Mouse (Mus musculus) spleen, adult 2 months (tissue): ENCODE measurements at regions not wholly inside any gene's neighbourhood (a gene's known extent, or its start where the extent isn't known, plus 50 kb on each side); places are given as distances from the start of the nearest gene placed in this dataset.
A peak's percentile ranks its signal among the peaks of the same experiment; 100 is the strongest.
"Not testable (repeated sequence)": the region's sequence is repeated elsewhere in the genome, so short reads cannot be mapped to it uniquely, and the experiment has no call there.

ENCODE experiments used
- DNase-seq, 2 experiments: peaks; one replicate each; pipeline versions ENCODE4 v3.0.0 to v3.0.0-alpha.2; 2012 to 2021; ENCODE audit warnings: low spot score in 2 of 2, low read depth in 1 of 2
- H3K27ac ChIP-seq: fragments of 200-500 bp; 2 replicates; pipeline ENCODE4 v1.5.1; 2012; ENCODE audit warnings: low read length, inconsistent platforms; ENCODE audit not compliant: insufficient read depth
- H3K27me3 ChIP-seq: fragments of 200-500 bp; 2 replicates; pipeline ENCODE4 v1.6.1; 2012; ENCODE audit warnings: mild to moderate bottlenecking, moderate library complexity, low read length, inconsistent platforms; ENCODE audit not compliant: control insufficient read depth, insufficient read depth
- H3K36me3 ChIP-seq: fragments of 200-500 bp; 2 replicates; pipeline ENCODE4 v1.6.1; 2012; ENCODE audit warnings: mild to moderate bottlenecking, low read length, inconsistent platforms; ENCODE audit not compliant: control insufficient read depth, insufficient read depth
- H3K4me1 ChIP-seq: fragments of 200-500 bp; 2 replicates; pipeline ENCODE4 v1.6.1; 2011; ENCODE audit warnings: inconsistent platforms; ENCODE audit not compliant: control insufficient read depth, insufficient read depth, insufficient read length
- H3K4me3 ChIP-seq: fragments of 200-500 bp; 2 replicates; pipeline ENCODE4 v1.5.1; 2011; ENCODE audit warnings: mild to moderate bottlenecking, inconsistent platforms; ENCODE audit not compliant: insufficient read depth, insufficient read length; ENCODE audit errors: extremely low read depth
- WGBS: fragments of 180-500 bp; shearing (Covaris S2); methylation state at CpG from one replicate; pipeline ENCODE4 v1.1.7; 2018; 5-methylcytosine and 5-hydroxymethylcytosine counted together

DNA sequence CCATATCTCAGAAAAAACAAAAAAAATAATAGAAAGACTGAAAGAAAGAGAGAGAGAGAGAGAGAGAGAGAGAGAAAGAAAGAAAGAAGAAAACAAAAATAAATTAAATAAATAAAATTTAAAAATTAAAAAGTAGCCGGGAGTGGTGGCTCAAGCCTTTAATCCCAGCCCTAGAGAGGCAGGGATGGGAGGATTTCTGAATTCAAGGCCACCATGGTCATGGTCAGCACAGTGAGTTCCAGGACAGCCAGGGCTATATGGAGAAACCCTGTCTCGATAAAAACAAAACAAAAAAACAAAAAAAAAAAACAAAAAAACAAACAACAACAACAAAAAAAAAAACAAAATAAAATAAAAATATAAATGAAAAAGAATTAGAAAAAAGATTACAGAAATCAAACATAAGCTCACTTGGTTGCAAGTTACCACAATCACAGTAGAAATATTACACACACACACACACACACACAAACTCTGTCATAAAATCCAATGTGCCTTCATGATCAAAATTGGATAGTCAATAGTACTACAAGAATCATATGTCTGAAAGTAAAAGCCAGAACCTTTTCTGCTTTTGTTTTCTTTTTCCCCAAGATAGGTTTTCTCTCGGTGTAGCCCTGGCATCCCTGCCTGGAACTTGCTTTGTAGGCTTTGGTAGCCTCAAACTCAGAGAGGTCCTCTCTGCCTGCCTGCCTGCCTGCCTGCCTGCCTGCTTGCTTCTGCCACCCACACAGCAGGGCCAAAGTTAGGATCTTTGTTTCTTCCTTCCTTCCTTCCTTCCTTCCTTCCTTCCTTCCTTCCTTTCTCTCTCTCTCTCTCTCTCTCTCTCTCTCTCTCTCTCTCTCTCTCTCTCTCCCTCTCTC is 476.1 kb upstream of the Olfr161 start:
- not testable (repeated sequence) for H3K27ac ChIP-seq, H3K36me3 ChIP-seq, H3K4me3 ChIP-seq, H3K27me3 ChIP-seq, H3K4me1 ChIP-seq
- peak; percentile 11 to 58 for DNase-seq
- 40% methylated on average over 3 of the region's 3 CpGs for WGBS

DNA sequence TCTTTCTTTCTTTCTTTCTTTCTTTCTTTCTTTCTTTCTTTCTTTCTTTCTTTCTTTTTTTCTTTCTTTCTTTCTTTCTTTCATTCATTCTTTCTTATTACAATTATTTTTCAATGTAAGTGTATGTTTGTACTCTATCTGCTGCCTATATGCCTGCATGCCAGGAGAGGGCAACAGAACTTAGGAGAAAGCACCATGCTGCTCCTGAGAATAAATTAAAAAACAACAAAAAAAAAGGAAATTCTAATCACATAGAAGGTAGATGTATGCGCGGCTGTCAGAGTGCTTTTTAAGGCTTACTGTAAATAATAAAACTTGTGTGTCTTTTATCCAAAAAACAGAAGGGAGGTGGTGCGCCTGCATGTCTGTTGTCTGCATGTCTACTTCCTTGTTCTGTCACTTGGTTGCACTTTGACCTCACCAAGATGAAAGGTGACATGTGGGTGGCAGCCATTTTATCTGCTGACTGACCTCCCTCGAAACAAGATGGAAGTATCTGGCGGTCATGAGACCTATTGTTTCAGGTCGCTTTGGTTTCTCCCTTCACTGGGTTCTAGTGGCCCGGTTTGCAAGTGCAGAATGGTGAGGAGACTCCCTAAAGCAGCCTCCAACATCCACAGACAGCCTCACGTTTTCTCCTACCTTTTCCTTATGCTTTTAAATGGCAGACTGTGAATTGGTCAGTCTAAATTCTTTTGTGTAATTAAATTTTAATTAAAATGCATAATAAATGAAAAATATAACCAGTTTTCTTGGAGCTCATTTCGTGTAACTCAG is 475.3 kb upstream of the Olfr161 start:
- 76% methylated on average over 9 of the region's 9 CpGs for WGBS
- DNase-seq: peak; percentile 8 to 37
- H3K4me3 ChIP-seq, H3K36me3 ChIP-seq, H3K27ac ChIP-seq, H3K4me1 ChIP-seq, H3K27me3 ChIP-seq: not testable (repeated sequence)

DNA sequence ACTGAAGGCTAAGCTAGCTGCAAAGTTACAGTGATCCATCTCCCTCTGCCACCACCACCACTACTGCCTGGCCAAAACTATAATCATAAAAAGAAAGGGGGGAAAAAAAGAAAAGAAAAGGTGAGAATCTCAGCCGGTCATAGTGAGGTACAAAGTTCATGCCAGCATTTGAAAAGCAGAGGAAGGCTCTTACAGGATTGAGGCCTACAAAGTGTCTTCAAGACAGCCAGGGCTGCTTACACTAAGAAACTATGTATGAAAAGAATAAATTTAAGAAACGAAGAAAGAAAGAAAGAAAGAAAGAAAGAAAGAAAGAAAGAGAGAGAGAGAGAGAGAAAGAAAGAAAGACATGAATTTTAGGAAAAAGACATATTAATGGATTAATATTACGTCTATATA is 474.7 kb upstream of the Olfr161 start:
- WGBS: 88% methylated on average over 2 of the region's 3 CpGs
- not testable (repeated sequence) for H3K4me1 ChIP-seq, H3K36me3 ChIP-seq, H3K27ac ChIP-seq, H3K4me3 ChIP-seq, H3K27me3 ChIP-seq
- peak; percentile 8 to 31 for DNase-seq

DNA sequence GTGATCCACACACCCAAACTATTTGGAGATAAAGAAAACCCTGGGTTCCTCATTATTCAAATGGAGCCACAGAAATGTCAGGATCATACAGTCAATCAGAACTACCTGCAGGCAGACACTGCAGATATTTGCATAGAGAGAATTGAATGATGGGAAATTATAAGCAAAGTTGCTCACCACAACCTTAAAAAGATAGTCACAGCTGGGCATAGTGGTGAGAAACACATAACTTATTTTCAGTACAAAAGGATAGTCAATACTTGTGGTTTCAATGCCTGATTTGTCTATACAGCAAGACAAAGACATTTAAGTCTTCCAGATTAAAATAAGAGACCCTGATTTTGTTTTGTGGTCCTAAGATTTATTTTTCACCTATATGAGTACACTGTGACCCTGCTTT is 469.6 kb upstream of the Olfr161 start:
- H3K27me3 ChIP-seq, H3K4me3 ChIP-seq, H3K4me1 ChIP-seq, H3K27ac ChIP-seq, DNase-seq, H3K36me3 ChIP-seq: not testable (repeated sequence)

DNA sequence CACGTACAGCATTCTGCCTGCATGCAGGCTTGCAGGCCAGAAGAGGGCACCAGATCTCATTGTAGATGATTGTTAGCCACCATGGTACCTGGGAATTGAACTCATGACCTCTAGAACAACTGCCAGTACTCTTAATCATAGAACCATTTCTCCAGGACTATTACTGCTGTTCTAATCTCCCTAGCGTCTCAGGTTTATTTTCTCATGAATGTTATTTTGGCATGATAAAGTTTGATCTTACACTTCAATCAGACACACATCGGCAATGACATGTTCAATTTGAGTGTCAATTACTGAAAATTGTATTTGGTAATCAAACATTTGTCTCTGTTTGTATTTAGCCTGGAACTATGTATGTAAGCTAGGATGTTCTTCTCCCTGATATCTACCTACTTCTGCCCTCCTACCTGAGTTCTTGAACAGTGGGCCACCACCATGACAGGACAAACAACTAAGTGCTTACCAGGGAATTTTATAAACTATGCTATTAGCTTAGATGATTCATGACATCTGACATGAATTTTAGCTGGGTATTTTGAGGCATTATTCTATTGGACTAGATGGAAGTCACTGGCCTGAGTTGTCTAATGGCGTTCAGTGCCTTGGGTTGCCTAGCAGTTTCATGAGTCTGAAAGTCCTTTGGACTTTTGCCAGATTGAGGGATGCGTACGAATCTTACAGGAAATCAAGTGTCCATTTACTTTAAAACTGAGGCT is 468.5 kb upstream of the Olfr161 start:
- H3K27ac ChIP-seq, H3K4me3 ChIP-seq, DNase-seq, H3K4me1 ChIP-seq, H3K36me3 ChIP-seq, H3K27me3 ChIP-seq: not testable (repeated sequence)
- 53% methylated on average over 4 of the region's 6 CpGs for WGBS

DNA sequence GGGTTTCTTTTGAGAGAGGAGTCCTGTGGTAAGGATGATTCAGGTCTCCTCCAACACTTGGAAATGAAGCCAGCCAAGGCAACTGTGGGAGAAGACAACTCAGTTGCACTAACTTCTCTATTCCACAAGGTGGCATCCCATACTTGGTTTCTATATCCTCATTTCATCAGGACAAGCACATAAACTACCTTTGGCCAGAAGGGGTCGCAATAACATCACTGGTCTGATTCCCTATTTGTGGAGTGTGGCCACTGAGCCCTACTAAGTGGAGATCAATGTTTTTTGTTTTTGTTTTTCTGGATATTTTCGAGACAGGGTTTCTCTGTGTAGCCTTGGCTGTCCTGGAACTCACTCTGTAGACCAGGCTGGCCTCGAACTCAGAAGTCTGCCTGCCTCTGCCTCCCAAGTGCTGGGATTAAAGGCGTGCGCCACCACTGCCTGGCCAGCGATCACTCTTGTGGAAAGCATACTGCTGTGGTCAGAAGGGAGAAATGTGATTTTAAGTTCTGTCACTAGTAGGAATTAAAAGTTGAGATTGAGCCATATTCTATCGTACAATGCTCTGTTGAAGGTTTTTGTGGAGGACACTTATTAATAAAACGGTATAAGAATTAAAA is 467.9 kb upstream of the Olfr161 start:
- not testable (repeated sequence) for H3K4me1 ChIP-seq, H3K36me3 ChIP-seq, H3K27ac ChIP-seq, H3K27me3 ChIP-seq, H3K4me3 ChIP-seq
- DNase-seq: peak; percentile 0 to 35
- WGBS: 71% methylated on average over 8 of the region's 8 CpGs

- not testable (repeated sequence) for H3K27ac ChIP-seq, H3K36me3 ChIP-seq, H3K4me1 ChIP-seq, H3K4me3 ChIP-seq, H3K27me3 ChIP-seq, DNase-seq
- 38% methylated on average over 2 of the region's 2 CpGs for WGBS
Observed at GRCm38 (mm10) chr16:3127317-3127716, 463.5 kb upstream of the Olfr161 start.
